Mouse (Mus musculus): ENCODE measurements around the gene Sncg. TPM values are rescaled to one million over a fixed set of nuclear protein-coding genes. Genes with fewer than 3 reads are reported as not detected.
"Not testable (repeated sequence)": the region's sequence is repeated elsewhere in the genome, so short reads cannot be mapped to it uniquely, and the experiment has no call there.

Gene Sncg
- total RNA-seq (2014; rRNA removed) = 0.20 and 0.46 TPM in 2 replicates
- polyA plus RNA-seq (2012; rRNA removed) = 0.11 and 0.45 TPM in 2 replicates

DNA sequence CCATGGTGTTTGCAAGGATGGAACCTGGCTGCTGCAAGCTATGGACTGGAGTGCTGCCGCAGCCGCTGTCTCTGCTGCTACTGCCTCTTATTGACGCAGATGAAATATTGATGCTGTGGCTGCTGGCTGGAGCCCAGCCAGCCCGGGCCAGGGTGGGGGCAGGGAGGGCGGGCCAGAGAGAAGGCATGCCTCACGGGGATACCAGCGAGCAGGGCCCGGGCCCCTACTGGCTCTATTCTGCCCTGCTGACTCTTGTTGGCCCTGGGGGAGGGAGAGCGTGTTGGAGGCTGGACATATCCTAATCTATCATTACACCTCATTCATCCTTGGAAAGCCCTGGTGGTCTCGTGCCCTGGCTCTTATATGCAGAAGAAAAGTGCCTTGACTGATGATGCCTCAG is at the start of gene Sncg:
Gene Sncg (minus strand): TSS at position 213 of the 400 bp plus-strand sequence.
- WGBS = 44% methylated on average over 10 of the region's 10 CpGs
- H3K4me3 ChIP-seq (ENCODE audit: insufficient read depth, low read depth, low read length) = peak within 1 kb of the TSS; percentile 63
- H3K4me1 ChIP-seq (ENCODE audit: control insufficient read depth, insufficient read depth, low read length) = no peaks in the 10 kb centered on the region
- TF ChIP-seq CTCF (IDR thresholded peaks at IDR 0.05; ENCODE audit: low read depth, low read length) = no peak
- no peak for TF ChIP-seq POLR2A (IDR thresholded peaks at IDR 0.05; ENCODE audit: extremely low read depth, insufficient read depth, low read length)
- H3K36me3 ChIP-seq (ENCODE audit: control insufficient read depth, insufficient read depth, low read length) = no peaks in the 10 kb centered on the region
- DNase-seq (ENCODE audit: extremely low read depth, low read depth, low spot score) = no peak
- peak within 1 kb of the TSS; percentile 38 for H3K27ac ChIP-seq (replicated peaks; ENCODE audit: insufficient read depth, low read depth, low read length)
- peak within 1 kb of the TSS; percentile 45 for H3K9ac ChIP-seq (ENCODE audit: low read depth, low read length)
- H3K79me2 ChIP-seq (ENCODE audit: control insufficient read depth, insufficient read depth, low read length) = no peaks in the 10 kb centered on the region
- no peaks in the 10 kb centered on the region for H3K27me3 ChIP-seq (ENCODE audit: control insufficient read depth, insufficient read depth, low read length)

DNA sequence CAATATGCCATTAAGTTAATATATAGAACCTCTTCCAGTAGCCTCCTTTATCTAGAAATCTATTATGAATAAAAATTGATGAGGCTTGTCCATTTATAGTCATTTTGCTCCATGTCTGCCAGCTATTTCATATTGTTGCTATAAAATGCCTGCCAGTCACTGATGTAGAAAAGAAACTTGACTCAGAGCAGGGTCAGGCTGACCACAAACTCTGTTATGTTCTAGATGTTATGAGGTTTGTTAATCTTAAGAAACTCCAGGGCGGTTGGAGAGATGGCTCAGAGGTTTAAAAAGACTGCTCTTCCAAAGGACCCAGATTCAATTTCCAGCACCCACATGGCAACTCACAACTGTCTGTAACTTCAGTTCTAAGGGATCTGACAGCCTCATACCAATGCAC is 46.5 kb upstream of the Sncg start:
- Histone ChIP-seq H3K27me3 (ENCODE audit: control insufficient read depth, insufficient read depth, low read length) (no peaks in the 10 kb centered on the region), H3K9ac (ENCODE audit: low read depth, low read length) (no peak overlapping the region), H3K4me1 (ENCODE audit: control insufficient read depth, insufficient read depth, low read length) (no peaks in the 10 kb centered on the region), H3K79me2 (ENCODE audit: control insufficient read depth, insufficient read depth, low read length) (0 out of 2 replicates have a peak, but pooled peaks cover 3% of the 10 kb centered on the region), H3K4me3 (ENCODE audit: insufficient read depth, low read depth, low read length) (no peak overlapping the region), H3K27ac (replicated peaks; ENCODE audit: insufficient read depth, low read depth, low read length) (no peak overlapping the region), H3K36me3 (ENCODE audit: control insufficient read depth, insufficient read depth, low read length) (peaks cover 47% of the 10 kb centered on the region)
- WGBS = 86% methylated on average over 1 of the region's 1 CpGs
- no peak for DNase-seq (ENCODE audit: extremely low read depth, low read depth, low spot score)
- TF ChIP-seq CTCF (IDR thresholded peaks at IDR 0.05; ENCODE audit: low read depth, low read length) = no peak
- no peak for TF ChIP-seq POLR2A (IDR thresholded peaks at IDR 0.05; ENCODE audit: extremely low read depth, insufficient read depth, low read length)

DNA sequence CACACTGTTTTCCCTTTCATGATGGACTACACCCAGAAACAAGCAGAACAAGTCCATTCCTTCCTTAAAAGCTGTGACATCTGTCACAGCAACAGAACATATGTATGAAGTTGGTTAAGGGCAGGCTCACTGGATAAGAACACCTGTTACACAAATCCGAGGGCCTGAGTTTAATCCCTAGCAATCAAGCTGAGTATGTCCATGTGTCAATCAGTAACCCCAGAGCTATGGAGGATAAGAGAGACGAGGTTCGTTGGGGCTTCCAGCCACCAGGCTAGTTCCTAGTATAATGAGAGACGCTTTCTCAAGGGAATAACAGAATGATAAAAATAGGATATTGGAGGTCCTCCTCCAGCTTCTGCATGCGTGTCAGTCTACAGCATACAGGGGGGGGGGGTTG is 42.9 kb upstream of the Sncg start:
- TF ChIP-seq CTCF (IDR thresholded peaks at IDR 0.05; ENCODE audit: low read depth, low read length) = no peak
- no peak for TF ChIP-seq POLR2A (IDR thresholded peaks at IDR 0.05; ENCODE audit: extremely low read depth, insufficient read depth, low read length)
- WGBS = 92% methylated on average over 5 of the region's 5 CpGs
- H3K27ac ChIP-seq (replicated peaks; ENCODE audit: insufficient read depth, low read depth, low read length) = no peak overlapping the region
- no peaks in the 10 kb centered on the region for H3K27me3 ChIP-seq (ENCODE audit: control insufficient read depth, insufficient read depth, low read length)
- no peak overlapping the region for H3K4me3 ChIP-seq (ENCODE audit: insufficient read depth, low read depth, low read length)
- no peak overlapping the region for H3K9ac ChIP-seq (ENCODE audit: low read depth, low read length)
- no peak for DNase-seq (ENCODE audit: extremely low read depth, low read depth, low spot score)
- no peaks in the 10 kb centered on the region for H3K4me1 ChIP-seq (ENCODE audit: control insufficient read depth, insufficient read depth, low read length)
- no peaks in the 10 kb centered on the region for H3K79me2 ChIP-seq (ENCODE audit: control insufficient read depth, insufficient read depth, low read length)
- H3K36me3 ChIP-seq (ENCODE audit: control insufficient read depth, insufficient read depth, low read length) = peaks cover 45% of the 10 kb centered on the region

DNA sequence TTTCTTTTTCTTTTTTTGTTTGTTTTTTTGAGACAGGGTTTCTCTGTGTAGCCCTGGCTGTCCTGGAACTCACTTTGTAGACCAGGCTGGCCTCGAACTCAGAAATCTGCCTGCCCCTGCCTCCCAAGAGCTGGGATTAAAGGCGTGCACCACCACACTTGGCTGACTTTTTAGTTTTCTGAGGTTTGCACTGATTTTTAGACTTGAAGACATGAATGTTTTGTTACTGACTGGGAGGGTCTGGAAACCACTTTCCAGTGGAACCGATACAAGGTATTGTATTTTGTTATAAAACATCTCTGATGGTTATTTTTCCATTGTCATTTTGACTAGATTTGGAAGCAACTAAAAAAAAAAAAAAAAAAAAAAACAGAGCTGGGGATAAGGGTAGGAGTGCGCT is 42.4 kb upstream of the Sncg start:
- H3K27ac ChIP-seq (replicated peaks; ENCODE audit: insufficient read depth, low read depth, low read length); H3K4me1 ChIP-seq (ENCODE audit: control insufficient read depth, insufficient read depth, low read length); H3K27me3 ChIP-seq (ENCODE audit: control insufficient read depth, insufficient read depth, low read length); DNase-seq (ENCODE audit: extremely low read depth, low read depth, low spot score); H3K9ac ChIP-seq (ENCODE audit: low read depth, low read length); H3K79me2 ChIP-seq (ENCODE audit: control insufficient read depth, insufficient read depth, low read length); H3K4me3 ChIP-seq (ENCODE audit: insufficient read depth, low read depth, low read length): not testable (repeated sequence)
- H3K36me3 ChIP-seq (ENCODE audit: control insufficient read depth, insufficient read depth, low read length) = peaks cover 42% of the 10 kb centered on the region
- 98% methylated on average over 4 of the region's 4 CpGs for WGBS

DNA sequence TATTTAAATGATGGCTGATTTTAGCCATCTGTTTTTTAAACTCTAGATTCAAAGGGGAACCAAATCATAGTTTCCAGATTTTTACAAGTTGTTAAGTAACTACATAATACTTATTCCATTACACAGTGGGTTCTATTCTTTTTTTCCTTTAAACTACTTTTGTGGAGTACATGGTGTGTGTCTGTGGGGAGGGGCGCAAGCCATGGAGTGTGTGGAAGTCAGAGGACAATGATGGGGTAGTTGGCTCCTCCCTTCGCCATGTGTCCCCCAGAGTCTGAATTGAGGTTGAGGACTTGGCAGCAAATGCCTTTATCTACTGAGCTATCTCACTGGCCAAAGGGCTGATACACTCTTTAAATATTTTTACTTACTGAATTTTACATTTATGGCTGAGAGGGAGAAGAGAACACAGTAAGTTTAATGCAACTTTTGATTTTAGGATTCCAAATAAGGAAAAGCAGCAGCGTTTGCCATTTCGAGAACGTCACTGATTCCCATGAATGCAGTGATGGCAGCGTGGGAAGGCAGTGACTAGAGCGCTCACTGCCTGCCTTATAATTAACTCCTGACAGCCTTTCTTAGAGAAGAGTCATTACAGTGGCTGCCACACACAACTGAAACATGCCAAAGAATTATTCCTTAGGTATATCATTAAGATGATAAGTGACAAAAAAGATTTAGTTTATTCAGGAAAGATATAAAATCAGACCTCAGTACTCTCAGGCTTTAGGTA is 37.7 kb upstream of the Sncg start:
- H3K9ac ChIP-seq (ENCODE audit: low read depth, low read length) = no peak overlapping the region
- no peak overlapping the region for H3K4me3 ChIP-seq (ENCODE audit: insufficient read depth, low read depth, low read length)
- H3K79me2 ChIP-seq (ENCODE audit: control insufficient read depth, insufficient read depth, low read length) = no peaks in the 10 kb centered on the region
- no peak overlapping the region for H3K27ac ChIP-seq (replicated peaks; ENCODE audit: insufficient read depth, low read depth, low read length)
- TF ChIP-seq POLR2A (IDR thresholded peaks at IDR 0.05; ENCODE audit: extremely low read depth, insufficient read depth, low read length) (no peak), CTCF (IDR thresholded peaks at IDR 0.05; ENCODE audit: low read depth, low read length) (no peak)
- no peaks in the 10 kb centered on the region for H3K4me1 ChIP-seq (ENCODE audit: control insufficient read depth, insufficient read depth, low read length)
- no peaks in the 10 kb centered on the region for H3K27me3 ChIP-seq (ENCODE audit: control insufficient read depth, insufficient read depth, low read length)
- peaks cover 43% of the 10 kb centered on the region for H3K36me3 ChIP-seq (ENCODE audit: control insufficient read depth, insufficient read depth, low read length)
- WGBS = 96% methylated on average over 7 of the region's 7 CpGs
- DNase-seq (ENCODE audit: extremely low read depth, low read depth, low spot score) = no peak

DNA sequence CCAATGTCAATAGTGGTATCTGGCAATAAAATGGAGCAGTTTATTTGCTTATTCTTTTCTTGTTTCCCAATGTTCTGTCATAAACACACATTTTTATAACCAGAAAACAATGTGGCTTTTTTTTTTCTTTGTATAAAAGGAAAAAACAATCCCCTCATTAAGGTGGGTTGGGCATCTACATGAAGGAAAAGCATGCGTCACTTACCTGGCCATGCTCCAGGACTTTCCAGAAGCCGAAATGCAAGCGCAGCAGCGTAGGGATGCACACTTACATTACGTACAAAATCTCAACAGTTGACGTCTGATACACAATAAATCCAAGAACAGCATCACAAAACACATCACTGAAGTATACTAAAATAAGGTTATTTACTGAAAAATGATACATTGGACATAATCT is 36.1 kb upstream of the Sncg start:
- TF ChIP-seq POLR2A (IDR thresholded peaks at IDR 0.05; ENCODE audit: extremely low read depth, insufficient read depth, low read length) (no peak), CTCF (IDR thresholded peaks at IDR 0.05; ENCODE audit: low read depth, low read length) (no peak)
- peaks cover 40% of the 10 kb centered on the region for H3K36me3 ChIP-seq (ENCODE audit: control insufficient read depth, insufficient read depth, low read length)
- H3K27me3 ChIP-seq (ENCODE audit: control insufficient read depth, insufficient read depth, low read length) = no peaks in the 10 kb centered on the region
- H3K4me1 ChIP-seq (ENCODE audit: control insufficient read depth, insufficient read depth, low read length) = no peaks in the 10 kb centered on the region
- no peak for DNase-seq (ENCODE audit: extremely low read depth, low read depth, low spot score)
- H3K27ac ChIP-seq (replicated peaks; ENCODE audit: insufficient read depth, low read depth, low read length) = no peak overlapping the region
- no peak overlapping the region for H3K9ac ChIP-seq (ENCODE audit: low read depth, low read length)
- H3K4me3 ChIP-seq (ENCODE audit: insufficient read depth, low read depth, low read length) = no peak overlapping the region
- 93% methylated on average over 6 of the region's 6 CpGs for WGBS
- no peaks in the 10 kb centered on the region for H3K79me2 ChIP-seq (ENCODE audit: control insufficient read depth, insufficient read depth, low read length)
